Mouse (Mus musculus) hindbrain, embryonic 16.5 days (tissue): ENCODE results near the gene Olfr1447. TPM values are rescaled to one million over a fixed set of nuclear protein-coding genes. Genes with fewer than 3 reads are reported as not detected.

Experiments
- ATAC-seq: fragments of 200-750 bp; cut with Nextera tagmentation; 2 replicates; pipeline ENCODE4 v1.8.0; 2017; ENCODE audit warnings: moderate TSS enrichment, moderate library complexity
- H3K27ac ChIP-seq: fragments of 300-500 bp; sonication (generic); 2 replicates; pipeline ENCODE4 v1.5.1; 2014; ENCODE audit warnings: low read depth, mild to moderate bottlenecking, control low read depth, low read length, moderate library complexity
- H3K27me3 ChIP-seq: fragments of 300-500 bp; sonication (generic); replicated peaks from 2 replicates; pipeline ENCODE4 v1.6.1; 2014; ENCODE audit warnings: low read length; ENCODE audit not compliant: control insufficient read depth, insufficient read depth
- H3K36me3 ChIP-seq: fragments of 300-500 bp; sonication (generic); 2 replicates; pipeline ENCODE4 v1.6.1; 2014; ENCODE audit warnings: mild to moderate bottlenecking, low read length, moderate library complexity, mixed read lengths; ENCODE audit not compliant: control insufficient read depth, insufficient read depth
- H3K4me1 ChIP-seq: fragments of 300-500 bp; sonication (generic); 2 replicates; pipeline ENCODE4 v1.6.1; 2014; ENCODE audit warnings: low read depth, low read length; ENCODE audit not compliant: control insufficient read depth, insufficient read depth
- H3K4me2 ChIP-seq: fragments of 300-500 bp; sonication (generic); 2 replicates; pipeline ENCODE4 v1.6.1; 2014; ENCODE audit warnings: mild to moderate bottlenecking, low read length, control low read depth, moderate library complexity
- H3K4me3 ChIP-seq: fragments of 300-500 bp; sonication (generic); 2 replicates; pipeline ENCODE4 v1.5.1; 2014; ENCODE audit warnings: mild to moderate bottlenecking, low read length, control low read depth, moderate library complexity
- H3K9ac ChIP-seq: fragments of 300-500 bp; sonication (generic); 2 replicates; pipeline ENCODE4 v1.6.1; 2014; ENCODE audit warnings: low read depth, mild to moderate bottlenecking, control low read depth, low read length, moderate library complexity
- H3K9me3 ChIP-seq: fragments of 300-500 bp; sonication (generic); 2 replicates; pipeline ENCODE4 v1.6.1; 2014; ENCODE audit warnings: mild to moderate bottlenecking, low read length, moderate library complexity; ENCODE audit not compliant: control insufficient read depth
- WGBS: fragments of 180-500 bp; shearing (Covaris S2); extraction: QIAGEN DNeasy Blood & Tissue Kit; methylation state at CpG from one replicate; pipeline ENCODE4 v1.1.7; 2014; 5-methylcytosine and 5-hydroxymethylcytosine counted together
- polyA plus RNA-seq: library from polyadenylated mRNA; unstranded; fragments of >200 nt; fragmentation: Nextera tagmentation; extraction: Ambion mirVana; gene quantifications from 2 replicates; pipeline ENCODE4 v1.2.1, GENCODE M21; 2015

The Olfr1447 gene
- not detected in 2 replicates for polyA plus RNA-seq

GRCm38 (mm10) chr19:12903643-12904042 is at the start of gene Olfr1447:
Gene Olfr1447, minus strand, starts transcription at chr19:12903743.
- no peak within 1 kb of the TSS for H3K4me3 ChIP-seq
- 93% methylated on average over 1 of the region's 1 CpGs for WGBS

GRCm38 (mm10) chr19:12949958-12950357 is 46.4 kb upstream of the Olfr1447 start, which contains the start of gene Olfr1450:
Gene Olfr1450, plus strand, starts transcription at chr19:12950258.
- no peak for ATAC-seq
- H3K27ac ChIP-seq, result no peak within 1 kb of the TSS
- WGBS, result 93% methylated on average over 1 of the region's 1 CpGs

More at GRCm38 (mm10) chr19:12903643-12904042, at the start of gene Olfr1447:
- H3K36me3 ChIP-seq, result no peaks in the 10 kb centered on the region
- H3K9ac ChIP-seq, result no peak within 1 kb of the TSS
- H3K4me1 ChIP-seq, result no peaks in the 10 kb centered on the region
- H3K27me3 ChIP-seq, result no peaks in the 10 kb centered on the region
- H3K9me3 ChIP-seq, result 0 out of 2 replicates have a peak, but pooled peaks cover under 1% of the 10 kb centered on the region
- no peak for ATAC-seq
- no peak within 1 kb of the TSS for H3K27ac ChIP-seq
- H3K4me2 ChIP-seq, result no peak within 1 kb of the TSS

GRCm38 (mm10) chr19:12930540-12930939 is 27.0 kb upstream of the Olfr1447 start, which contains the start of gene Olfr1449:
Gene Olfr1449, plus strand, starts transcription at chr19:12930840.
- Histone ChIP-seq H3K4me3 (no peak within 1 kb of the TSS), H3K27ac (no peak within 1 kb of the TSS), H3K27me3 (no peaks in the 10 kb centered on the region), H3K4me1 (no peaks in the 10 kb centered on the region), H3K9ac (no peak within 1 kb of the TSS), H3K36me3 (no peaks in the 10 kb centered on the region), H3K4me2 (no peak within 1 kb of the TSS), H3K9me3 (no peaks in the 10 kb centered on the region)
- no peak for ATAC-seq

More at GRCm38 (mm10) chr19:12949958-12950357, 46.4 kb upstream of the Olfr1447 start, which contains the start of gene Olfr1450:
- H3K36me3 ChIP-seq, result no peaks in the 10 kb centered on the region
- H3K4me2 ChIP-seq, result no peak within 1 kb of the TSS
- no peaks in the 10 kb centered on the region for H3K4me1 ChIP-seq
- no peak within 1 kb of the TSS for H3K9ac ChIP-seq
- no peak within 1 kb of the TSS for H3K4me3 ChIP-seq
- no peaks in the 10 kb centered on the region for H3K27me3 ChIP-seq
- H3K9me3 ChIP-seq, result no peaks in the 10 kb centered on the region; the same call in 1 of the 2 replicates

- ATAC-seq, result no peak
- H3K27ac ChIP-seq, result no peak within 1 kb of the TSS
- no peaks in the 10 kb centered on the region for H3K4me1 ChIP-seq
- 67% methylated on average over 1 of the region's 1 CpGs for WGBS
- no peaks in the 10 kb centered on the region; the same call in 1 of the 2 replicates for H3K9me3 ChIP-seq
- H3K9ac ChIP-seq, result no peak within 1 kb of the TSS
- no peak within 1 kb of the TSS for H3K4me3 ChIP-seq
- H3K4me2 ChIP-seq, result no peak within 1 kb of the TSS
- no peaks in the 10 kb centered on the region for H3K36me3 ChIP-seq
- no peaks in the 10 kb centered on the region for H3K27me3 ChIP-seq
Measured at GRCm38 (mm10) chr19:12924319-12924718, 20.8 kb upstream of the Olfr1447 start, which contains the start of gene Olfr1448. Gene Olfr1448, minus strand, starts transcription at chr19:12924419.

DNA sequence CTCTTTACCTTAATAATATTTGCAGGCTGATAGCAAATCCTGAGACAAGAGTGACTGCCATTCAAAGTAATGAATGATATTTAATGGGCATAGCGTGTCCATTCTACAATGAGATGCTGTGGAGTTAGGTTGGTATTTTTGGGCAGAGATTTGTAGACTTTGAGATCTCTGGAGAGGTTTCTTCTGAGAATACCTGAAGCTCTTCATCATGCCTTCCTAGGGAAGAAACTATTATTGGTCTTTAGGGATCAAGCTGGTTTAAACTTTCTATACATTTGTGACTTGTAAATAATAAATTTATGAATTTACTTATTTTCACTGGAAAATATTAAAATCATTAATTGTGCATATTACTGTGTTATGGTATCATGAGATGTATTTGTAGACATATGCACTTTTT is 10.1 kb downstream of the Olfr1447 start, which contains the start of gene Olfr1446:
TSS of gene Olfr1446 (minus strand) at position 101 of the 400 bp plus-strand sequence.
- no peaks in the 10 kb centered on the region for H3K4me1 ChIP-seq
- H3K4me3 ChIP-seq, result no peak within 1 kb of the TSS
- H3K27me3 ChIP-seq, result no peaks in the 10 kb centered on the region
- H3K36me3 ChIP-seq, result no peaks in the 10 kb centered on the region
- no peak within 1 kb of the TSS for H3K4me2 ChIP-seq
- H3K27ac ChIP-seq, result no peak within 1 kb of the TSS
- ATAC-seq, result no peak
- no peak within 1 kb of the TSS for H3K9ac ChIP-seq
- WGBS, result 84% methylated on average over 1 of the region's 1 CpGs
- no peaks in the 10 kb centered on the region for H3K9me3 ChIP-seq

GRCm38 (mm10) chr19:12883555-12883954 is 20.0 kb downstream of the Olfr1447 start, which contains the start of gene Olfr1445:
Gene Olfr1445, plus strand, starts transcription at chr19:12883855.
- Histone ChIP-seq H3K9ac (no peak within 1 kb of the TSS), H3K36me3 (no peaks in the 10 kb centered on the region), H3K4me1 (no peaks in the 10 kb centered on the region), H3K9me3 (no peaks in the 10 kb centered on the region), H3K4me2 (no peak within 1 kb of the TSS), H3K27ac (no peak within 1 kb of the TSS), H3K27me3 (no peaks in the 10 kb centered on the region), H3K4me3 (no peak within 1 kb of the TSS)
- WGBS, result 92% methylated on average over 2 of the region's 2 CpGs
- no peak for ATAC-seq

GRCm38 (mm10) chr19:12856983-12857382 is 46.6 kb downstream of the Olfr1447 start, which contains the start of gene Olfr1444:
Gene Olfr1444, plus strand, starts transcription at chr19:12857283.
- no peaks in the 10 kb centered on the region for H3K4me1 ChIP-seq

More at GRCm38 (mm10) chr19:12856983-12857382, 46.6 kb downstream of the Olfr1447 start, which contains the start of gene Olfr1444:
- WGBS, result 71% methylated on average over 1 of the region's 1 CpGs
- Histone ChIP-seq H3K27ac (no peak within 1 kb of the TSS), H3K4me2 (no peak within 1 kb of the TSS), H3K9ac (no peak within 1 kb of the TSS), H3K4me3 (no peak within 1 kb of the TSS), H3K9me3 (no peaks in the 10 kb centered on the region), H3K27me3 (no peaks in the 10 kb centered on the region), H3K36me3 (no peaks in the 10 kb centered on the region)
- ATAC-seq, result no peak

Other genes starting within 250 kb of the Olfr1447 start
- not detected in 2 replicates for gene Olfr1442, start 233.3 kb downstream of the Olfr1447 start, polyA plus RNA-seq
- not detected in 2 replicates for gene Olfr1443, start 225.6 kb downstream of the Olfr1447 start, polyA plus RNA-seq
- not detected in 2 replicates for gene Keg1, start 208.0 kb downstream of the Olfr1447 start, polyA plus RNA-seq
- gene Cntf, start 138.1 kb downstream of the Olfr1447 start, polyA plus RNA-seq, result 0.97 and 1.3 TPM in 2 replicates
- gene Zfp91, start 107.6 kb downstream of the Olfr1447 start, polyA plus RNA-seq, result 10.5 TPM in 2 replicates
- gene Lpxn, start 107.5 kb downstream of the Olfr1447 start, polyA plus RNA-seq, result 0.84 and 1.2 TPM in 2 replicates
- not detected in 2 replicates for gene Gm5244, start 57.1 kb downstream of the Olfr1447 start, polyA plus RNA-seq
- not detected in 2 replicates for gene Olfr1444, start 46.5 kb downstream of the Olfr1447 start, polyA plus RNA-seq
- not detected in 2 replicates for gene Olfr1445, start 19.9 kb downstream of the Olfr1447 start, polyA plus RNA-seq
- not detected in 2 replicates for gene Olfr1446, start 10.2 kb downstream of the Olfr1447 start, polyA plus RNA-seq
- not detected in 2 replicates for gene Olfr1448, start 20.7 kb upstream of the Olfr1447 start, polyA plus RNA-seq
- gene Olfr1449, start 27.1 kb upstream of the Olfr1447 start, polyA plus RNA-seq, result not detected in 2 replicates
- gene Olfr1450, start 46.5 kb upstream of the Olfr1447 start, polyA plus RNA-seq, result not detected in 2 replicates
- not detected in 2 replicates for gene Olfr1451, start 91.3 kb upstream of the Olfr1447 start, polyA plus RNA-seq
- gene Olfr1453, start 124.6 kb upstream of the Olfr1447 start, polyA plus RNA-seq, result not detected in 2 replicates
- not detected in 2 replicates for gene Olfr1454, start 156.9 kb upstream of the Olfr1447 start, polyA plus RNA-seq
- not detected in 2 replicates for gene Olfr1457, start 194.1 kb upstream of the Olfr1447 start, polyA plus RNA-seq
- not detected in 2 replicates for gene Olfr1458, start 203.0 kb upstream of the Olfr1447 start, polyA plus RNA-seq
- gene Olfr1459, start 245.8 kb upstream of the Olfr1447 start, polyA plus RNA-seq, result not detected in 2 replicates